Mouse (Mus musculus): ENCODE data around the gene Olfr418. TPM values are rescaled to one million over a fixed set of nuclear protein-coding genes. Genes with fewer than 3 reads are reported as not detected.
"Not testable (repeated sequence)": the region's sequence is repeated elsewhere in the genome, so short reads cannot be mapped to it uniquely, and the experiment has no call there.

The Olfr418 gene
- not detected for total RNA-seq (2021)
- polyA plus RNA-seq (2012; rRNA removed), result not detected in 2 replicates
- long read RNA-seq, result 0 reads

- Histone ChIP-seq H3K27me3 (ENCODE audit: control insufficient read depth, insufficient read depth, low read length) (no peaks in the 10 kb centered on the region), H3K9ac (ENCODE audit: low read depth, low read length) (no peak within 1 kb of the TSS), H3K4me1 (ENCODE audit: control insufficient read depth, insufficient read depth, low read length) (no peaks in the 10 kb centered on the region), H3K36me3 (ENCODE audit: control insufficient read depth, insufficient read depth, low read length) (no peaks in the 10 kb centered on the region), H3K79me2 (replicated peaks; ENCODE audit: control insufficient read depth, insufficient read depth, low read length) (no peaks in the 10 kb centered on the region), H3K4me3 (no peak within 1 kb of the TSS), H3K27ac (no peak within 1 kb of the TSS)
- DNase-seq, result no peak
- intact Hi-C loops (cut with DNase I), result no loop called here
- TF ChIP-seq CTCF (IDR thresholded peaks at IDR 0.05), result no peak
Measured at GRCm38 (mm10) chr1:173265701-173266100, at the start of gene Olfr418. Olfr418 (plus strand) TSS chr1:173266001.

GRCm38 (mm10) chr1:173216481-173216880, 49.3 kb upstream of the Olfr418 start:
- Histone ChIP-seq H3K79me2 (replicated peaks; ENCODE audit: control insufficient read depth, insufficient read depth, low read length) (no peaks in the 10 kb centered on the region), H3K4me3 (no peak overlapping the region), H3K9ac (ENCODE audit: low read depth, low read length) (no peak overlapping the region), H3K36me3 (ENCODE audit: control insufficient read depth, insufficient read depth, low read length) (no peaks in the 10 kb centered on the region), H3K4me1 (ENCODE audit: control insufficient read depth, insufficient read depth, low read length) (no peaks in the 10 kb centered on the region), H3K27ac (no peak overlapping the region), H3K27me3 (ENCODE audit: control insufficient read depth, insufficient read depth, low read length) (no peaks in the 10 kb centered on the region)
- intact Hi-C loops (cut with DNase I), result no loop called here
- 73% methylated on average over 3 of the region's 3 CpGs for WGBS
- DNase-seq, result no peak
- TF ChIP-seq CTCF (IDR thresholded peaks at IDR 0.05), result no peak
- no peak for TF ChIP-seq POLR2A (IDR thresholded peaks at IDR 0.05; ENCODE audit: insufficient read depth, low read depth, low read length)

- DNase-seq, result no peak
- TF ChIP-seq EP300 (IDR thresholded peaks at IDR 0.05; ENCODE audit: insufficient read depth, low read depth, low read length) (no peak), CTCF (IDR thresholded peaks at IDR 0.05) (no peak), POLR2A (IDR thresholded peaks at IDR 0.05; ENCODE audit: insufficient read depth, low read depth, low read length) (no peak)
- intact Hi-C loops (cut with DNase I), result no loop called here
- Histone ChIP-seq H3K79me2 (replicated peaks; ENCODE audit: control insufficient read depth, insufficient read depth, low read length) (no peaks in the 10 kb centered on the region), H3K4me3 (no peak within 1 kb of the TSS), H3K27ac (no peak within 1 kb of the TSS), H3K9ac (ENCODE audit: low read depth, low read length) (no peak within 1 kb of the TSS), H3K27me3 (ENCODE audit: control insufficient read depth, insufficient read depth, low read length) (no peaks in the 10 kb centered on the region), H3K36me3 (ENCODE audit: control insufficient read depth, insufficient read depth, low read length) (no peaks in the 10 kb centered on the region), H3K4me1 (ENCODE audit: control insufficient read depth, insufficient read depth, low read length) (no peaks in the 10 kb centered on the region)
- WGBS, result 51% methylated on average over 2 of the region's 2 CpGs
Measured at GRCm38 (mm10) chr1:173227081-173227480, 38.7 kb upstream of the Olfr418 start, which contains the start of gene Fcer1a. Fcer1a (minus strand) TSS chr1:173227214.

GRCm38 (mm10) chr1:173237004-173237403, 28.8 kb upstream of the Olfr418 start:
- DNase-seq; H3K79me2 ChIP-seq (replicated peaks; ENCODE audit: control insufficient read depth, insufficient read depth, low read length); H3K27ac ChIP-seq; H3K27me3 ChIP-seq (ENCODE audit: control insufficient read depth, insufficient read depth, low read length); H3K4me3 ChIP-seq; H3K9ac ChIP-seq (ENCODE audit: low read depth, low read length); H3K4me1 ChIP-seq (ENCODE audit: control insufficient read depth, insufficient read depth, low read length); H3K36me3 ChIP-seq (ENCODE audit: control insufficient read depth, insufficient read depth, low read length); intact Hi-C loops (cut with DNase I): not testable (repeated sequence)
- WGBS, result 65% methylated on average over 1 of the region's 1 CpGs

DNA sequence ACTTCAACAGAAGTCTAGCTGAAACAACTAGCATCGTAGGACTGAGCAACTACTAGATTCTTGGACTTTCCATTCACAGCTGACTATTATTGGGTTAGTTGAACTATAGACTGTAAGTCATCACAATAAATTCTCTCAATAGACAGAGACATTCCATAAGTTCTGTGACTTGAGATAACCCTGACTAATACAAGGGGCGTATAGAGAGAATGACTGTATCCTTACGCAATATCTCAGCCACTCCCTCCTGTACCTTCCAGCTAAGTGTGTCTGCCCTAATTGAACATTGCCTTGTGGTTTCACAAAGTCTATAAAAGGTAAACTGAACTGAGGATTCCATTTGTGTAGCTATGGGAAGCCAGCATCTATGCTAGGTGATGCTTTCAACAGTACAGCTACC, 15.9 kb upstream of the Olfr418 start:
- H3K36me3 ChIP-seq (ENCODE audit: control insufficient read depth, insufficient read depth, low read length), result no peaks in the 10 kb centered on the region
- no peak overlapping the region for H3K9ac ChIP-seq (ENCODE audit: low read depth, low read length)
- no peak for DNase-seq
- no peak overlapping the region for H3K27ac ChIP-seq
- 84% methylated on average over 3 of the region's 3 CpGs for WGBS
- TF ChIP-seq POLR2A (IDR thresholded peaks at IDR 0.05; ENCODE audit: insufficient read depth, low read depth, low read length) (no peak), CTCF (IDR thresholded peaks at IDR 0.05) (no peak), EP300 (IDR thresholded peaks at IDR 0.05; ENCODE audit: insufficient read depth, low read depth, low read length) (no peak)
- H3K4me1 ChIP-seq (ENCODE audit: control insufficient read depth, insufficient read depth, low read length), result no peaks in the 10 kb centered on the region
- no peaks in the 10 kb centered on the region for H3K79me2 ChIP-seq (replicated peaks; ENCODE audit: control insufficient read depth, insufficient read depth, low read length)
- intact Hi-C loops (cut with DNase I), result no loop called here
- no peaks in the 10 kb centered on the region for H3K27me3 ChIP-seq (ENCODE audit: control insufficient read depth, insufficient read depth, low read length)
- H3K4me3 ChIP-seq, result no peak overlapping the region

DNA sequence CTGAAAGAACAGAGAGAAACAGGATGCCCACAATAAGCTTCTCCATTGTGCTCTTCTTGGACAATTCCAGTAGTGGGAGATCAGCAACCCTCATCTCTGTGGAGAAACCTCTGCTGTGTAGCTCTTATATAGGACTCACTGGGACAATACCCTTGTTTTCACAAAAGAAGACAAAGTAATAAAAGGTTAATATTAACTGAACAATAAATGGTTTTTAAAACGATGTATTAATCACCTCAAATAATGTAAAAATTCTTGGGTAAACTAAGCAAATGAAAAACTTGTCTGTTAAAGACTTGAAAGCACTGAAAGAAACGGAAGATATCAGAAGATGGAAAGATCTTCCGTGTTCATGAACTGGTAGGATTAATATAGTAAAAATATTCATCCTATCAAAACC, 11.9 kb downstream of the Olfr418 start, which contains the start of gene Mptx2:
Mptx2 (minus strand) TSS at position 101 of the 400 bp plus-strand sequence.
- 68% methylated on average over 3 of the region's 3 CpGs for WGBS
- no peak within 1 kb of the TSS for H3K27ac ChIP-seq

GRCm38 (mm10) chr1:173302795-173303194, 37.0 kb downstream of the Olfr418 start:
- H3K4me1 ChIP-seq (ENCODE audit: control insufficient read depth, insufficient read depth, low read length); H3K36me3 ChIP-seq (ENCODE audit: control insufficient read depth, insufficient read depth, low read length); DNase-seq; intact Hi-C loops (cut with DNase I); H3K79me2 ChIP-seq (replicated peaks; ENCODE audit: control insufficient read depth, insufficient read depth, low read length); H3K4me3 ChIP-seq; H3K9ac ChIP-seq (ENCODE audit: low read depth, low read length); H3K27ac ChIP-seq; H3K27me3 ChIP-seq (ENCODE audit: control insufficient read depth, insufficient read depth, low read length): not testable (repeated sequence)
- 35% methylated on average over 3 of the region's 3 CpGs for WGBS

More for the DNA sequence above, 11.9 kb downstream of the Olfr418 start, which contains the start of gene Mptx2:
- H3K27me3 ChIP-seq (ENCODE audit: control insufficient read depth, insufficient read depth, low read length), result no peaks in the 10 kb centered on the region
- intact Hi-C loops (cut with DNase I), result no loop called here
- DNase-seq, result no peak
- TF ChIP-seq EP300 (IDR thresholded peaks at IDR 0.05; ENCODE audit: insufficient read depth, low read depth, low read length) (no peak), CTCF (IDR thresholded peaks at IDR 0.05) (no peak), POLR2A (IDR thresholded peaks at IDR 0.05; ENCODE audit: insufficient read depth, low read depth, low read length) (no peak)
- H3K9ac ChIP-seq (ENCODE audit: low read depth, low read length), result no peak within 1 kb of the TSS
- no peaks in the 10 kb centered on the region for H3K4me1 ChIP-seq (ENCODE audit: control insufficient read depth, insufficient read depth, low read length)
- H3K4me3 ChIP-seq, result no peak within 1 kb of the TSS
- no peaks in the 10 kb centered on the region for H3K79me2 ChIP-seq (replicated peaks; ENCODE audit: control insufficient read depth, insufficient read depth, low read length)
- no peaks in the 10 kb centered on the region for H3K36me3 ChIP-seq (ENCODE audit: control insufficient read depth, insufficient read depth, low read length)

- H3K27me3 ChIP-seq (ENCODE audit: control insufficient read depth, insufficient read depth, low read length); H3K36me3 ChIP-seq (ENCODE audit: control insufficient read depth, insufficient read depth, low read length); H3K4me1 ChIP-seq (ENCODE audit: control insufficient read depth, insufficient read depth, low read length); intact Hi-C loops (cut with DNase I); DNase-seq; H3K27ac ChIP-seq; H3K4me3 ChIP-seq; H3K79me2 ChIP-seq (replicated peaks; ENCODE audit: control insufficient read depth, insufficient read depth, low read length); H3K9ac ChIP-seq (ENCODE audit: low read depth, low read length): not testable (repeated sequence)
- WGBS, result 60% methylated on average over 7 of the region's 7 CpGs
Measured at GRCm38 (mm10) chr1:173313535-173314050, 47.8 kb downstream of the Olfr418 start.
